Mouse (Mus musculus) CH12F3 (cell line): Measurements from ENCODE around the gene Smg9.

ENCODE experiments used
- in situ Hi-C: fragments of 300-500 bp; cut with MboI; formaldehyde crosslinking; loops from 2 replicates; pipeline ENCODE4 v1.14.3; 2020; ENCODE audit warnings: low sequenced_read_pairs

Smg9 gene

DNA sequence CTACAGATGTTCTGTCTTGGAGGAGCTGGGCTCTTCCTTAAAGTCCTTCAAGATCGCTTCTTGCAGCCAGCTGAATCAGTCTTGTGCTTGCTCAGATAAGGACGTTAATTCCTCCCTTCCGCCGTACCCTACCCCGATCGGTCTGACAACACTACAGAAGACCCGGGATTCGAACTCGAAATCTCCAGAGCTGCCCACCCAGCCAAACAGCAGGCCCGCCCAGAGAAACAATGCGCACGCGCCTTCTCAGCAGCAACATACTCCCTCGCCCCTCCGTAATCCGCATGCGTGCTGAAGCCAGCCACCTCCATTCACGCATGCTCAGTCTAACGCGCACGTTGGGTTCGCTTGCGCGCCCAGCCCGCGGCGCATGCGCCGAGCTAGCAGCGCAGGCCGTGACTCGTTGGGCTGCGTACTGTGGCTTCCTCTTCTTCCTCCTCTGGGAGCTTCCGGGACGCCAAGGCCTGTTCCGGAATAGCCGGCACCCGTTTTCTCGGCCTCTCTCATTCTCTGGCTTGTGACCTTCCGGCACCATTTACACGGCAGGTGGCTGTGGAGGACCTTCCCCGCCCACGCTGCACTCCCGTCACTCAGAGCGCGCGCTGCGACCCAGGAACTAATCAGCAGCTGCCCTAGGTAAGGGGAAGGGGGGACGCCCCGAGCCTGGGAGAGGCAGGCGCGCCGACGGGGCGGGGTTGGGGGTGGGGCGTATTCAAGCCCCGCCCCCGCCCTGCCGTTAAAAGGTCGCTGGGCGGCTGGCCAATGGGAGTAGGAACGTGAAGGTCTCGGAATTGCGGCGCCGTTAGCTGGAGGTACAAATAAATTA is at the start of gene Smg9:
Gene Smg9 (plus strand): TSS at position 364 of the 826 bp plus-strand sequence.
- in situ Hi-C loops = no loop called here

DNA sequence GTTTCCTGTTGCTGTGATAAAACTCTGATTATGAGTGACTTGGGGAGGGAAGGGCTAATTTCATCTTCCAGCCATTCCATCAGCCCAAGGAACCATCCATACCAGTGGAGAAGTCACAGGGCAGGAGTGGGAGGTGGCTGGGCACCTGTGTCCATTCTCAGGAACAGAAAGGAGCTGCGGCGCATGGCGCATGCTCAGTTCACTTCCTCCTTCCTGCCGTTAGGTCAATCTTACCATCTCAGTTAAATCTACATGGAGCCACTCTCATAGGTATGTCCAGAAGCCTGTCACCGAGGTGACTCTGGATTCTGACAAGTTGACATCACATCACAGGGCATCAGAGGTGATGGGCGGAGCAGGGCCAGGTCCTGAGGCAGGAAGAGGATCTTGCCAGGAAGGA is 43.8 kb upstream of the Smg9 start:
- in situ Hi-C loops = no loop called here

GRCm38 (mm10) chr7:24356081-24356480 is 43.3 kb upstream of the Smg9 start:
- in situ Hi-C loops = no loop called here

GRCm38 (mm10) chr7:24357899-24358298 is 41.5 kb upstream of the Smg9 start:
- in situ Hi-C loops = no loop called here

- in situ Hi-C loops = no loop called here
These were observed 40.1 kb upstream of the Smg9 start for GRCm38 (mm10) chr7:24359269-24359668.

DNA sequence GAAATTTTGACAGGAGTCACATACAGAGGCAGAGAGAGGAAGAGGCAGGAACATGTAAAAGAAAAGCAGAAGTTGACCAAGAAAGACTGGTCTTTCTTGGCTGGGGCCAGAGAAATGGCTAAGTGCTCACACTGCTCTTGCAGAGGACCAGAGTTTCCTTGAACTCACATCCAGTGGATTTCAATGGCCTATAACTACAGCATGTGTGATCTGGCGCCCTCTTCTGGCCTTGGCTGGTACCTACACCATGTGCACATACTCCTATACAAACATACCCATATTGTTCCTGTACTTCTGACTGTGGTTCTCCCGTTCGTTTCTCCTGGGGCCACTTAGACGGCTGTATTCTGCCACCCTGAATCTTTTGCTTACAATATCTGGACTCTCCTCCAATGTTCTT is 38.4 kb upstream of the Smg9 start:
- in situ Hi-C loops = no loop called here

DNA sequence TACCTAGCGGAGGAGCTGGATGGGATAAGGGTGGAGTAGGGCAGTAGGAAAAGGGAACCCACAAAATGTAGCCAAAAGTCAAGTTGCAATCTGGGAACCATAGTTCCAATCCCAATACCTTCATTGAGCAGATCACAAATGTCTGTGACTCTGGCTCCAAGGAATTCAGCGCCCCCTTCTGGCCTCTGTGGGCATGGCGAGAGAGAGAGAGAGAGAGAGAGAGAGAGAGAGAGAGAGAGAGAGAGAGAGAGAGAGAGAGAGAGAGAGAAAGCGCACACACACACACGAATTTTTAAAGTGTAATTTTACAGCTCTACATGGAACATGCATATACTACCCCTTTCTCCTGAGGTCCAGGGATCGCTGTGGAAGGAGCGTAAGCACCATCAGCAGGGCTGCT is 36.2 kb upstream of the Smg9 start:
- in situ Hi-C loops = no loop called here

GRCm38 (mm10) chr7:24364827-24365226 is 34.6 kb upstream of the Smg9 start:
- in situ Hi-C loops = no loop called here

DNA sequence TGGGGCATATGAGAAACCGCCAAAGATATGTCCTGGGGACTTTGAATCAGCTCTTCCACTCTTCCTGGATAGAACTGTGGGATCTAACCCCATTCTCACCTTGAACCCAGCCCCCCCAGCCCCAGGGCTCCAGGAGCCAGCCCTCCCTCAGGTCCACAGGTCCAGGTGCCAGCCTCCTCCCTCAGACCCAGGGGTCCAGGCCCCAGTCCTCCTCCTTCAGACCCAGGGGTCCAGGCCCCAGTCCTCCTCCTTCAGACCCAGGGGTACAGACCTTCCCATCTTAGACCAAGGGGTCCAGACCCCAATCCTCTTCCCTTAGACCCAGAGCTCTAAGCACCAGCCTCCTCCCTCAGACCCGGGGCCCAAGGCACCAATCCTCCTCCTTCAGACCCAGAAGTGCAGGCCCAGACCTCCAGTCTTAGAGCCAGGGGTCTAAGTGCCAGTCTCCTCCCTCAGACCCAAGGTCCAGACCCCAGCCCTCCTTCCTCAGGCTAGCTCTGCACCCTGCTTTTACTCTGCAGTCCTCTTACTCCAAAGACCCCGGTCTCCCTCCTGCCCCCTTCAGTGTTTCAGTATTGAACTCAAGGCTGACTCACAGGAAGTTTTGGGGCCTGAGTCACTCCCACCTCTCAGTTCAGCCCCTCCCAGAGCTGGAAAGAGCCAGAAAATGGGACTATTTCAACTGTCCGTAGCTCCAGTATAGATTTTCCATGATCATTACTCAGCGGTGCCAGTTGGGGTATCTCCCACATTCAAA is 34.0 kb upstream of the Smg9 start:
- in situ Hi-C loops = no loop called here

DNA sequence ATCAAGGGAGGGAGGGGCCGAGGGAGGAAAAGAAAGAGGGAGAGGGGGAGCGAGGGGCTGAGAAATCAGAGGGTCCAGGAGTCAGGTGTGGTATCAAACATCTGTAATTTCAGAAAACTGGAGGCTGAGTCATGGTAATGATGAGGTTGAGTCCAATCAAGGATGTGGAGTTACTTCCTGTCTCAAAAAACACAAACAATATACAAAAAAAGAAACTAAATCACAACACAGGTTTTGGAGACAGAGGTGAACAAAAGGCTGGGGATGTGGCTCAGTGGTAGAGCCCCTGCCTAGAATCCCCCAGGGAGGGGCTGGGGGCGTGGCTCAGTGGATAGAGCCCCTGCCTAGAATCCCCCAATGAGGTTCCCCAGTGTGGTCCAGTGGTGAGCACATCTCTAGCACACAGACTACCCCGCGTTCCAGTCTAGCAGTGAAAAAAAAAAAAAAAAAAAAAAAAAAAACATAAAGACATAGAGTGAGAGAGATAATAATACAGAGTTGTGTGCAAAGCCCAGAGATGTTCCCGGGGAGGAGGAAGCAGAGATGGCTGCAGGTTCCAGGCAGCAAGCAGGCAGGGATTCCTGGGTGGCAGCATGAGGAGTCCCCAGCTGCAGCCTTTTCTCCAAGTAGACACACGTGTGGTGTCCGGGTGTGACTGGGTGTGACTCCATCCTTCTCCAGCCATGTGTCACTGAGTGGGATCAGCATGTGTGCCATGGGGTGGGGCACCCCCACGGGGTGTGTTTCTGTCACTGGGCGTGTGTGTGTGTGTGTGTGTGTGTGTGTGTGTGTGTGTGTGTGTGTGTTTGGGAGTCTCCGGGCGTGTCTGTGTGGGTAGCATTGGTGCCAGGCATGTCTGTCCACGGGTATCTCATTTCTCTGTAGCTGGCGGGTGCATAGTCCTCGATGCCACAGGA is 32.4 kb upstream of the Smg9 start:
- in situ Hi-C loops = no loop called here

GRCm38 (mm10) chr7:24368226-24368625 is 31.2 kb upstream of the Smg9 start:
- in situ Hi-C loops = no loop called here

DNA sequence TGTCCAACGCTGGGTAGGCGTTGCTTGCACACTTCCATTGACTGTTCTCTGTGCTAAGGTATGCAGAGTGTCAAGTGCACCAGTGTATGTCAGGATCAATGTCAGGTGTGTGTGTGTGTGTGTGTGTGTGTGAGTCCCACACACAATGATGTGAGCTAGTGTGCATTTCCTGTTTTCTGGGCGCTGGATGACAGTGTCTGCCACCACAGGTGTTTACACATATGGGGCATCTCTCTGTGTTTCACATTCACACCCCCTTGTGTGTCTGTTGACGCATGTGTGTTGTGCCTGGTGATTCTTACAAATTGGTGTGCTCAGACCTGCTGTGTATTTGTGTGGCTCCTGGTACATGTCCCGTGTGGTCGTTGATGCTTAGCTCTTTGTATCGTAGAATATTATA is 30.5 kb upstream of the Smg9 start:
- in situ Hi-C loops = no loop called here

- in situ Hi-C loops = no loop called here
These were observed 29.5 kb upstream of the Smg9 start, which contains the start of gene Kcnn4 for GRCm38 (mm10) chr7:24369731-24370541. Gene Kcnn4 (plus strand): TSS chr7:24370263.

GRCm38 (mm10) chr7:24371012-24371808 is 28.2 kb upstream of the Smg9 start:
- in situ Hi-C loops = no loop called here

- in situ Hi-C loops = no loop called here
These were observed 27.6 kb upstream of the Smg9 start for GRCm38 (mm10) chr7:24371809-24372145.

DNA sequence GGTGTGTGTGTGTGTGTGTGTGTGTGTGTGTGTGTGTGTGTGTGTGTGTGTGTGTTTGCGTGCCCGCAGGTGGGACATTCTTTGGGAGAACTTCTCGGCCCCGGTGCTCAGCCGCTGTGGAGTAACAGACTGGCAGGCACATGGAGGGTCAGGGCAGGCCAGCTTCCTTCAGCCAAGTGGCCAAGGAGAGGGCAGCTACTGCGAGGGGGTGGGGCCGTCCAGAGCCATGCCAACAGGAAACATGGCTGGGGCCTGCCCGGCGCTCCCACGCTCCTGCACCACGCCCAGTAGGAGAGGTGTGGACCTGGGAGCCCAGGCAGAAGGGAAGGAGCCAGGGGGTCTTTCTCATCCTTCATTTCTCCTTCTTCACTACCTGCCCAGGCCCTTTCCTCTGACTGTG is 27.1 kb upstream of the Smg9 start:
- in situ Hi-C loops = no loop called here

DNA sequence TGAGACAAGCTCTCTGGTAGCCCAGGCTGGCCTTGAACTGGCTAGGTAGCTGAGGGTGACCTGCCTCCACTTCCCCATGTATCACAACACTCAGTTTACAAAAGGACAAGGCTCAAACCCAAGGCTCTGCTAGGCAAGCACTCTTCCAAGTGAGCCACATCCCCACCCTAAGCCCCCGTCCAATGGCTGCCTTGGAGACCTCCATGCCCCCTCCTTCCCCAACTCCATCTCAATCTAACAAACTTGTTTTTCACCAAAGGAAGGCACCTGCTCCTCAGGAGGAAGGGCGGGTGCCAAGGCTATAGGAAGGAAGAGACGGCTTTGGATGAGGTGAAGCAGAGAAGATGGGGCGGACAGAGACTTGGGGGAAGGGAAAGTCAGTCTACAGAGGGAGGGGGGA is 26.6 kb upstream of the Smg9 start:
- in situ Hi-C loops = no loop called here

- in situ Hi-C loops = no loop called here
These were observed 25.7 kb upstream of the Smg9 start for GRCm38 (mm10) chr7:24373538-24374379.

- in situ Hi-C loops = no loop called here
These were observed 23.0 kb upstream of the Smg9 start for GRCm38 (mm10) chr7:24376456-24376855.
